Mouse (Mus musculus): ENCODE data around the gene Krtap5-2. TPM values are rescaled to one million over a fixed set of nuclear protein-coding genes. Genes with fewer than 3 reads are reported as not detected.
"Not testable (repeated sequence)": the region's sequence is repeated elsewhere in the genome, so short reads cannot be mapped to it uniquely, and the experiment has no call there.

Gene Krtap5-2
- not detected for total RNA-seq (2021)
- long read RNA-seq, experiment 1, result 0 reads
- long read RNA-seq, experiment 2, result 0 reads

DNA sequence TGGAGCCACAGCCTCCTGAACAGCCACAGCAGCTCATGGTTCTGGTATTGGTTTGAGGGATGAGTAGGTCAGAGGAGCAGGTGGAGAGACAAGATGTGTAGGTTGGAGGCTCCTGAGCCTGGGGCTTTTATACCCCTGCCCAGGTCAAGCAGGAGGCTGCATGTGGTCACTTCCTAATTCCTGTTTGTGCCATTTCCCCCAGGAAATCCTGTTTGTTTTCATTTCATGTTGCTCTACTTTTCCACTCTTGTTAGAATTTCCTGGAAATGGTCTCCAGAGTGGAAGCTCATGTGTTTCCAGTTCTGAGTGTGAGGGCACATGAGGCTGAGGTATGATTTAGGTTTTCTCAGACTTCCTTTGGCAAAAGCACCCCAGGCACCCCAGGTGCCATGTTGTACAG is at the start of gene Krtap5-2:
Gene Krtap5-2 (minus strand): TSS at position 101 of the 400 bp plus-strand sequence.
- DNase-seq (ENCODE audit: low spot score in 2 of 2), result not testable (repeated sequence)

DNA sequence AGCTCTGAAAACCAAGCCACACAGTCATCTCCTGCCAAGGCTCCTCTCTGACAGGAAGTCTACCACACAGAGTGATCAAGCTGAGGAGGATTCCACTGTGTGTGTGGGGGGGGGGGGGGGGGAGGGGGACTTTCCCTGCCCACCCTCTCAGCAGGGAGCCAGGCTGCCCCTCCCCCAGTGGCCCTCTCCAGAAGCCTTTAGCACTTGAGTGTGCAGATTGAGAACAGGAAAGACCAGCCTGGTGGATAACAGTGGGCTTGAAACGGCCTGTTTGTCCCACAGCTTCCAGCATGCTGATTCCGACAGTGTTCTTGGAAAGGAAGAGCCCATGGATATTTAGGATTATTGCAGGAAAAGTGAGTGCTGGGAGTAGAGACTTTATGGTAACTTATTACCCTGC is 48.7 kb upstream of the Krtap5-2 start:
- no peak for DNase-seq (ENCODE audit: low spot score in 2 of 2)

DNA sequence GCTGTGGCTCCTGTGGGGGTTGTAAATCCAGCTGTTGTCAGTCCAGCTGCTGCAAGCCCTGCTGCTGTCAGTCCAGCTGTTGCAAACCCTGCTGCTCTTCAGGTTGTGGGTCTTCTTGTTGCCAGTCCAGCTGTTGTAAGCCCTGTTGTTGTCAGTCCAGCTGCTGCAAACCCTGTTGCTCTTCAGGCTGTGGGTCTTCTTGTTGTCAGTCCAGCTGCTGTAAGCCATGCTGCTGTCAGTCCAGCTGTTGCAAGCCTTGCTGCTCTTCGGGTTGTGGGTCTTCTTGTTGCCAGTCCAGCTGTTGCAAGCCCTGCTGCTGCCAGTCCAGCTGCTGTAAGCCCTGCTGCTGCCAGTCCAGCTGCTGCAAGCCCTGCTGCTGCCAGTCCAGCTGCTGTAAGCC is 36.3 kb upstream of the Krtap5-2 start:
- DNase-seq (ENCODE audit: low spot score in 2 of 2), result not testable (repeated sequence)

DNA sequence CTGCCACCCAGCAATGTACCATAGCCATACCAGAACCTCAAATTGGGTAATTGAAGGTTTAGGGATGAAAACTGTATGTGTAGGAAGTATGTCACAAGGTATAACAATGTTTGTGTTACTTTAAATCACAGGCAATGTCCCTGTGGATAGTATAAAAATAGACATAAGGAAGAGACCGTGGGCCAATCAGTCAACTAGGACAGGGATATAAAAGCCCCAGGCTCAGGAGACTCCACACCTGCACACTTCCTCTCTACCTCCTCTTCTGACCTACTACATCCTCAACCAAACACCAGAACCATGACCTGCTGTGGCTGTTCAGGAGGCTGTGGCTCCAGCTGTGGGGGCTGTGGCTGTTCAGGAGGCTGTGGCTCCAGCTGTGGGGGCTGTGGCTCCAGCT is 35.8 kb upstream of the Krtap5-2 start, which contains the start of gene Gm7579:
Gene Gm7579 (plus strand): TSS at position 301 of the 400 bp plus-strand sequence.
- no peak for DNase-seq (ENCODE audit: low spot score in 2 of 2)

DNA sequence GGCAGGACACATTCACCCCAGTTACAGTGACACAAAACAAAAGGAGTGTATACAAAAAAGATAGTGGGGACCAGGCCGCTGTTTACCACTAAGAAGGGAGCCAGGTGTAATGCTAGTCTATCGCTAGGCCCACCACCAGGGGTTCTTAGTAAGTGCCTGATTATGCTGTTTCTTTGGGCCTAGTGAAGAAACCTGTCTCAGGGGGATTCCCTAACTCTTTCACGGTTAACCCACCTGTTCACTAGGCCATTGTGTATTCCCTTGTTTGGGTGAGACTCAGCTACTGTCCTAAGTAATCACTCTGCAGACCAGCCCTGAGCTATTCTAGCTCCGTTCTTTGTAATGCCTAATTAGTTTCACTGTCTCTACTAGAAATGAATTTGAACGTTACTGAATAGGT is 31.1 kb upstream of the Krtap5-2 start:
- not testable (repeated sequence) for DNase-seq (ENCODE audit: low spot score in 2 of 2)

DNA sequence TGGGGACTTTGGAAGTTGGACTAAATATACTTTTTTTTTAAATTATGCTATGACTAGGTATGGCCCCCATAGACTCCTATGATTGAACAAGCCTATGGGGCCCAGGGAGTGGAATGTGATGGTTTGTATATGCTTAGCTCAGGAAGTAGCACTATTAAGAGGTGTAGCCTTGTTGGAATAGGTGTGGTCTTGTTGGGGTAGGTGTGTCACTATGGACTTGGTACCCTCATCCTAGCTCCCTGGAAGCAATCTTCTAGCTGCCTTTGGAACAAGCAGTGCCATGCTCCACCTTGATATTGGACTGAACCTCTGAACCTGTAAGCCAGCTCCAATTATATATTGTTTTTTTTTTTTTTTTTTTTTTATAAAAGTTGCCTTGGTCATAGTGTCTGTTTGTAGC is 29.7 kb upstream of the Krtap5-2 start:
- no peak for DNase-seq (ENCODE audit: low spot score in 2 of 2)

DNA sequence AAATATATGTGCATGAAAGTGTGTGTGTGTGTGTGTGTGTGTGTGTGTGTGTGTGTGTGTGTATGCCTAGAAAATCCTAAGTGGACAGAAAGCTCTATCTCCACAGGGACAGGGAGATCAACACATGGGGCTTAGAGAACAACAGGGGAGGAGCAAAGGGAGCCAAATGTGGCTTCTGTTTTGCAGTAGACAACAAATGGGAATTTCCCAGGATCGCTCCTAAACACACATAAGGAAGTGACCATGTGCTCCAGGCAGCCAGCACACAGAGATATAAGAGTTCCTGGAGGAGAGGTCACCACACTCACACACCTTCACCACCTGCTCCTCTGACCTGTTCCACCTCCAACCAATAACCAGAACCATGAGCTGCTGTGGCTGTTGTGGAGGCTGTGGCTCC is 25.3 kb upstream of the Krtap5-2 start, which contains the start of gene Krtap5-3:
Gene Krtap5-3 (plus strand): TSS at position 301 of the 400 bp plus-strand sequence.
- no peak for DNase-seq (ENCODE audit: low spot score in 2 of 2)

DNA sequence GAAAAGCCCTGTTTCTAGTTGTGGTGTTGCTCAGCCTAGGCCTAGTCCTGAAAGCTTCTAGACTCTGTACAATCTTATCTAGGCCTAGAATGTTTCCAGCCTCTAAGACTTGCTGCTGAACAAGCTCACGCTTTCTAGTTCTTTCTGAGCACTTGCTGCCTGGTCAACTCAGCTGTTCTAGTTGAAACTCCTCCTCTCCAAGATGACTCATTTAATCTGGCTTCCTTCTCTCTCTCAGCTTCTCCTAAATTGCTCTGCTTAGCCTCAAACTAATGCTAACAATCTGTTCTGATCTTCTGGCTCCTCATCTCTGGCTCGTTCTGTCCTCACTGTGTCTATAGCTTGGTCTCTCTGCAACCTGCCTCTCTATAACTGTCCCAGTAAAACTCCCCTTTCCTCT is 22.9 kb upstream of the Krtap5-2 start:
- no peak for DNase-seq (ENCODE audit: low spot score in 2 of 2)

DNA sequence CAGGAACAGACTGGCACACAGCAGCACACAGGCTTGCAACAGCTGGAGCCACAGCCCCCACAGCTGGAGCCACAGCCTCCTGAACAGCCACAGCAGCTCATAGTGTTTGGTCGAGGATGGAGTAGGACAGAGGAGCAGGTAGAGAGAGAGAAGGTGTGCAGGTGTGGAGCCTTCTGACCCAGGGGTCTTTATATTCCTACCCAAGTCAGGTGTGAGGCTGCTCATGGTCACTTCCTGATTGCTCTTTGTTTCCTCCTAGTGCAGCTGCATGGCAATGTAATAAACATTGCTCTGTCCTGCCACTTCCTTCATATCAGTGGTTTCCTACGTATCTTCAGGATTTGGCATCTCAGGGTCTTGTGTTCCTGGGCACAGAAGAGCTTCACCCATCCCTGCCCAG is 14.5 kb upstream of the Krtap5-2 start, which contains the start of gene Gm10153:
Gene Gm10153 (minus strand): TSS at position 101 of the 400 bp plus-strand sequence.
- DNase-seq (ENCODE audit: low spot score in 2 of 2), result no peak

DNA sequence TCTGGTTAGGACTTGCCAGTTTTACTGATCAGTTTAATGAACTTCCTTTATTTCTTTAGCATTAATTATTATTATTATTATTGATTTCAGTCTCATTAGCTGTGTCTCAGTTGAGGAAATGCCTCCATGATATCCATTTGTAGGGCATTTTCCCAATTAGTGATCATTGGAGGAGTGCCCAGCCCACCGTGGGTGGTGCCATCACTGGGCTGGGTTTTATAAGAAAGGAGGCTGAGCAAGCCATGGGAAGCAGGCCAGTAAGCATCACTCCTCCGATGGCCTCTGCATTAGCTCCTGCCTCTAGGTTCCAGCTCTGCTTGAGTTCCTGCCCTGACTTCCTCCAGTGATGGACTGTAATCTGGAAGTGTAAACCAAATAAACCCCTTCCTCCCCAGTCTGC is 12.4 kb upstream of the Krtap5-2 start:
- DNase-seq (ENCODE audit: low spot score in 2 of 2), result no peak

DNA sequence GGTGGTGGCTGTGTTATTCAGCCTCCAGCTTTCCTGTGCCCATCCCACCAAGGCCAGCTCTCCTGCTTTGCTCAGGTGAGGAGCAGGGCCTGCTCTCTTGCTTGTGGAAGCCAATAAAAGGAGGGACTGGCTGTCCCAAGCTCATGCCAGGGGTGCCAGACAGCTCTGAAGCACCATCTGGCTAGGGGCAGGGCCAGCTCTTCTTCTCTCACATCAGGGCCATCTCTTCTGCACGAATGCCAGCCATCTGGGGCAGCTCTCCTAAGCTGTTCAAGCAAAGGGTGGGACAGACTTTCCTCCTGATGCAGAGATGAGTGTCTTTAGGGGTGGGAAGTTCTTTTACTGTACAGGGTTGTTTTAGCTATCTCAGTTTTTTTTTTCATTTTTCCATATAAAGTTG is 5.2 kb upstream of the Krtap5-2 start:
- no peak for DNase-seq (ENCODE audit: low spot score in 2 of 2)

DNA sequence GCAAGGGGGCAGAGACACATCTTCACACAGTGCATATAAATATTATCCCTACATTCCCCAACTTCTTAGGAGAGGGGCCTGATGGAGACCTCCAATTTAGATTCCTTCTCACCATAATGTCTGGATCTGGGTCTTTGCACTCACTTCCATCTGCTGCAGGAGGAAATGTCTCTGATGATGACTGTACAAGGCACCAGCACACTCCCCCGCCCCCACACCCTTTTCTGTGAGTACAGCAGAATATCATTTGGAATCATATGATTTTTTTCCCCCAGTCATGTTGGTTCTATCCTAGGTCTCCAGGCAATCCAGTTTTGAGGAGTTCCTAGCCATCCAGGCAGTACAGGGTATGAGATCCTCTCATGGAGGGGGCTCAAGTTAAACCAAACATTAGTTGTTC is 2.9 kb upstream of the Krtap5-2 start:
- DNase-seq (ENCODE audit: low spot score in 2 of 2), result no peak

DNA sequence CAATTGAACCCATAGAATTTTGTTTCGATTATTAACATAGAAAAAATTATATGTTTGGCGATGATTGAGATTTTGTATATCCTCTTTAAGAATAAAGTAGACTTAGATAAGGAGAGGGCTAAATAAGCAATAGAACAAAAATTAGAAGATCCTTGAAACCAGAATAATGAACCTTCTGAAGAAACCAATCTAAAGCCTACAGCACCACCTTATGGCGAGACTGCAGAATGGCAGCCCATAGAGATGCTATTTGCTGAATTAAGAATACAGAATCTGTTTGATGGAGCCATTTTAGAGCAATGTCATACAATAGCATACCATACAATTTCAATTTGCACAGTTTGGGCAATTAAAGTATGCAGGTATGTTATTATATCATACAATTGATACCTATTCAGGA is 6.0 kb downstream of the Krtap5-2 start:
- no peak for DNase-seq (ENCODE audit: low spot score in 2 of 2)

DNA sequence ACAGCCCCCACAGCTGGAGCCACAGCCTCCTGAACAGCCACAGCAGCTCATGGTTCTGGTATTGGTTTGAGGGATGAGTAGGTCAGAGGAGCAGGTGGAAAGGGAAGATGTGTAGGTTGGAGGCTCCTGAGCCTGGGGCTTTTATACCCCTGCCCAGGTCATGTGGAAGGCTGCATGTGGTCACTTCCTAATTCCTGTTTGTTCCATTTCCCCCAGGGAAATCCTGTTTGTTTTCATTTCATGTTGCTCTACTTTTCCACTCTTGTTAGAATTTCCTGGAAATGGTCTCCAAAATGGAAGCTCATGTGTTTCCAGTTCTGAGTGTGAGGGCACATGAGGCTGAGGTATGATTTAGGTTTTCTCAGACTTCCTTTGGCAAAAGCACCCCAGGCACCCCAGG is 10.2 kb downstream of the Krtap5-2 start, which contains the start of gene Gm4553:
Gene Gm4553 (minus strand): TSS at position 101 of the 400 bp plus-strand sequence.
- not testable (repeated sequence) for DNase-seq (ENCODE audit: low spot score in 2 of 2)

DNA sequence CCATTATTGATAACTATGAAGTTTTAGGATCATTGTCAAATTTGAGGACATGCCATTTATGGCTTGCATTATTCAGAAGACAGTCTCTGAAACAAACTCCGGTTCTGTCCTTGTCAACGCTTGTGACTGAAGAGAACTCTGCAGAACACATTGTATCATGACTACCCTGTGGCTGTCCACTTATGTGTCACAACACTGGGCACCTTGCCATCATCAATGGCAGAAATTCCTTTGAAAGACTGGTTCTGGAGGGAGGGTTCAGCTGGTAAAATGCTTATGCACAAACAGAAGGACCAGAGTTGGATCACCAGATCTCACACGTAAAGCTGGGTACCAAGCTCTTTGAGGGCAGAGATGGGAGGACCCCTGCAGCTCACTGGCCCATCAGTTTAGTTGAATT is 16.4 kb downstream of the Krtap5-2 start:
- no peak for DNase-seq (ENCODE audit: low spot score in 2 of 2)

DNA sequence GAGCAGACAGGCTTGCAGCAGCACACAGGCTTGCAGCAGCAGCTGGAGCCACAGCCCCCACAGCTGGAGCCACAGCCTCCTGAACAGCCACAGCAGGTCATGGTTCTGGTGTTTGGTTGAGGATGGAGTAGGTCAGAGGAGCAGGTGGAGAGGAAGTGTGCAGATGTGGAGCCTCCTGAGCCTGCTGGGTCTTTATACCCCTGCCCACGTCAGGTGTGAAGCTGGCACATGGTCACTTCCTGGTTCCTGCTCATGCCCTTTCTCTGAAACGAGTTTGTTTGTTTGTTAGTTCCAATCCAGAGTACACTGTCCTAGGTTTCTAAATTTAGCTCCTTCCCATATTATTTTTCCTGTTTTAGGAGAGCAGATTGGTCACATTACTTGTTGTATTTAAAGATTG is 18.8 kb downstream of the Krtap5-2 start, which contains the start of gene Gm29735:
Gene Gm29735 (minus strand): TSS at position 101 of the 400 bp plus-strand sequence.
- DNase-seq (ENCODE audit: low spot score in 2 of 2), result not testable (repeated sequence)

DNA sequence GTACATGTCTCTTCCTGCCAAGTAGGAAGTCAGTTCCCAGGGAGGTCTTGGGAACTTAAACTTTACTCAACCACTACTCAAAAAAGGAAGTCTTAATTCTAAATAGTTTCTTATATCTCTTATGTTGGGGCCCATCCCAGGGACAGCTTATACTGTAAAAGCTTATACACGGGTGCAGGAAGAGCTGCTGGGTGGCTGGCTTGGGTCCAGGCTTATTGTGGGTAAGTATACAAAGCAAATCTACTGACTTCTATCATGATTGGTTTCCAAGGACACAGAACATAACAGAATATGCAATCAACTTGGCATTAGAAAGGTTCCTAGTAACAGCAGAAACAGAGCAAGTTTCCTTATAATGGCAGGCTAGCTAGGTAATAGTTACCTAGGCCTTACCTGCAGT is 20.5 kb downstream of the Krtap5-2 start:
- no peak for DNase-seq (ENCODE audit: low spot score in 2 of 2)

DNA sequence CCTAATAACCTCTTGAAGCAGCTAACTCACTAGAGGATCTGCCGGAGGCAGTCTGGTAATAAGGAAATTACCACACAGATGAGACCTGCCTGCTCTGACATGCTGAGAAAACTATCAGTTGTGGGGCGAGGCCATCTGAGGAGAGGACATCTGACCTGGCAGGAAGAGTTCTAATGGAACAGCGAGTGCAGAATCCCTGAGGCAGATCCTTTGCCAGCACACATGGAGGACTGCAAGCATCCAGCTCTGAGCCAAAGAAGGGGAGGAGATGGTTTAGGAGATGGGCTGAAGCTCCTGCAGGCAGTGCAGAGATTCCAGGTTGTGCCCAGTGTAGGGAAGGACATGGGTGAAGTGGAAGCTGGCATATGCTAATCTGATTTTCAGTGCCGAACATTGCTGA is 23.6 kb downstream of the Krtap5-2 start:
- no peak for DNase-seq (ENCODE audit: low spot score in 2 of 2)

DNA sequence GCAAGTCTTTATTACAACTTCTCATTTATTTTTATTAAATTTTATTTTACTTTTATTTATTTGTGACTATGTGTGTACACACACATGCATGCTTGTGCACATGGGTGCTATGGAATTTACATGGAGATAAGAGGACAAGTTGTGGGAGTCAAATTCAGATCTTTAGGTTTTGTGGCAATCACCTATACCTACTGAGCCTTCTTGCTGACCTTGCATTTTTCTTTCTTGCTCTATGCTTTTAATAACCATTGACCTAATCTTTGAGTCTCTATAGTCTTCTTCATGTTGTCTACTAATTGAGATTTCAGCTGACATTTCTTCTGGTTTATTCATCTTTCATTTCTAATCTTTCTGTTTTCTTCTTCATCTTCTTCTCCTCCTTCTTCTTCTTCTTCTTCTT is 27.2 kb downstream of the Krtap5-2 start:
- no peak for DNase-seq (ENCODE audit: low spot score in 2 of 2)

DNA sequence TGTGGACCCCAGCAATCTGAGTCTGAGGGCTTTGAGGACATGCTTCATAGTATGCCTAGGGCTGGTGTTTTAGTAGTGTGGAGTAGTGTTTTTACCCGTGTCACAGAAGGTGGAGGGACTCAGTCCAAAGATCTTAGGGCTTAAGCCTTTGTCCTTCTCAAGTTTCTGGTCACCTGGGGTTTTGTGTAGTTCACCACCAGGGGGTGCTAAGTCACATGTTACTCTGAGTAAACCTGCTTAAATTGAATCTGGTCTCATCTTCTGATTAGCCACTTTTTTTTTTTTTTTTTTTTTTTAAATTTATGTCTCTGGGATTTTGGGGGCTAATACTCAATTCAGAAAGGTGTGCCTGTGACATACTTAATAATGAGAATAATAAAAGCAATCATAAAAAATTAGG is 29.8 kb downstream of the Krtap5-2 start:
- peak in 1 of 2 experiments; percentile 37 for DNase-seq (ENCODE audit: low spot score in 2 of 2)

DNA sequence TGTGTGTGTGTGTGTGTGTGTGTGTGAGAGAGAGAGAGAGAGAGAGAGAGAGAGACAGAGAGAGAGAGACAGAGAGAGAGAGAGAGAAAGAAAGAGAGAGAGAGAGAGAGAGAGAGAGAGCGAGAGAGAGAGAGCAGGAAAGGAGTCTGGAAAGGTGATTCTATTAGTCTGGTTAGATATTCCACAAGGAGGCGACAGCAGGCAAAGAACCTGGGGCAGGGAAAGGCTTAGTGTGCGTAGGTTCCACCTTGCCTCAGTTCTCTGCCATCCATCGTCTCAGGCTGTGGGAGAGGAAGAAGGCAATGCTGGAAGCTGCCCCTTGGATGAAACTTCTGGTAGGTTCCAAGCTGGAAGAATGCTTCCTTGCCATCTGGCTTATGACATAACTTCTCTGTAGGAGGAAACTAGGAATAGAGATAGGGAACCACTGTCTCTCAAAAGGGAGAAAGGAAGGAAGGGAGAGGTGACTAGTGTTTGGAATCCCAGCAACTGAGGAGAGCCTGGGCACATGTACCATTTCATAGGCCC is 30.3 kb downstream of the Krtap5-2 start:
- DNase-seq (ENCODE audit: low spot score in 2 of 2), result no peak

DNA sequence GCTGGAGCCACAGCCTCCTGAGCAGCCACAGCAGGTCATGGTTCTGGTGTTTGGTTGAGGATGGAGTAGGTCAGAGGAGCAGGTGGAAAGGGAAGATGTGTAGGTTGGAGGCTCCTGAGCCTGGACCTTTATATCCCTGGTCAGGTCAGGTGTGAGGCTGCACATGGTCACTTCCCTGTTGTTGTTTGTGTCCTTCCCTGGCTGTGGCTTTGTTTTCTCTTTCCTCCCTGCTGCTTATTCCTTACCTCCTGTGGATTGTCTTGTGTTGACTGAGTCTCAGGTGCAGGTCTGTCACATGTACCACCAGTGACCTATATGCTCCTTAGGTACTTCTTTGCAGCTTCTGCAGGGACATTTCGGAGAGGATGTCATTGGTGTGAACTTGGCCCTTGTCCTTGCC is 31.3 kb downstream of the Krtap5-2 start, which contains the start of gene Gm45337:
Gene Gm45337 (minus strand): TSS at position 101 of the 400 bp plus-strand sequence.
- DNase-seq (ENCODE audit: low spot score in 2 of 2), result no peak

DNA sequence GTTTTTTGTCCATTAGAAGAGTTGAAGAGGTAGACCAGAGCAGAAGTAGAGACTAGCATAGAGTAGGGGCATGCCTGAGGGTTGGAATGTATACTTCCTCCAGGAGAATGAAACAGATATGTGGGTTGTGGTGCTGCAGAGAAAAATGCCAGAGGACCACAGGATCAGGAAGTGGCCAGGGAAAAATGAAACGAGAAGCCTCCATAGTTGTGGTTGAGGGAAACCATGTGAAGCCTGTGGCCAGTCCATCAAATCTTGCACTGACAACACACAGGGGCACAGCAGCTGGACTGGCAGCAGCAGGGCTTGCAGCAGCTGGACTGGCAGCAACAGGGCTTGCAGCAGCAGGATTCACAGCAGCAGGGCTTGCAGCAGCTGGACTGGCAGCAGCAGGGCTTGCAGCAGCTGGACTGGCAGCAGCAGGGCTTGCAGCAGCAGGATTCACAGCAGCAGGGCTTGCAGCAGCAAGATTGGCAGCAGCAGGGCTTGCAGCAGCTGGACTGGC is 32.2 kb downstream of the Krtap5-2 start:
- not testable (repeated sequence) for DNase-seq (ENCODE audit: low spot score in 2 of 2)

Measured in adrenal gland, postnatal 4 days (tissue).